Mouse (Mus musculus) neutrophil, adult 59 days (primary cell): Measurements from ENCODE around the gene Vmn2r4. TPM values are rescaled to one million over a fixed set of nuclear protein-coding genes. Genes with fewer than 3 reads are reported as not detected.

Experiments used
- total RNA-seq, 2 experiments: library from RNA; stranded (reverse); gene quantifications; 1 replicate in 1 of 2; 2 replicates in 1 of 2; pipeline ENCODE4 v1.2.4; 2023

Gene Vmn2r4
- not detected for total RNA-seq

GRCm38 (mm10) chr3:64415268-64415667, at the start of gene Vmn2r4:
Vmn2r4 (minus strand) TSS chr3:64415368.

Other genes with a start within 250 kb of the Vmn2r4 start
- not detected for gene Vmn2r3, start 125.7 kb downstream of the Vmn2r4 start, total RNA-seq
- gene Vmn2r5, start 94.5 kb upstream of the Vmn2r4 start, total RNA-seq = not detected
- gene Vmn2r6, start 150.5 kb upstream of the Vmn2r4 start, total RNA-seq = not detected